Mouse (Mus musculus): ENCODE results near the gene Oxsm.

Oxsm gene

DNA sequence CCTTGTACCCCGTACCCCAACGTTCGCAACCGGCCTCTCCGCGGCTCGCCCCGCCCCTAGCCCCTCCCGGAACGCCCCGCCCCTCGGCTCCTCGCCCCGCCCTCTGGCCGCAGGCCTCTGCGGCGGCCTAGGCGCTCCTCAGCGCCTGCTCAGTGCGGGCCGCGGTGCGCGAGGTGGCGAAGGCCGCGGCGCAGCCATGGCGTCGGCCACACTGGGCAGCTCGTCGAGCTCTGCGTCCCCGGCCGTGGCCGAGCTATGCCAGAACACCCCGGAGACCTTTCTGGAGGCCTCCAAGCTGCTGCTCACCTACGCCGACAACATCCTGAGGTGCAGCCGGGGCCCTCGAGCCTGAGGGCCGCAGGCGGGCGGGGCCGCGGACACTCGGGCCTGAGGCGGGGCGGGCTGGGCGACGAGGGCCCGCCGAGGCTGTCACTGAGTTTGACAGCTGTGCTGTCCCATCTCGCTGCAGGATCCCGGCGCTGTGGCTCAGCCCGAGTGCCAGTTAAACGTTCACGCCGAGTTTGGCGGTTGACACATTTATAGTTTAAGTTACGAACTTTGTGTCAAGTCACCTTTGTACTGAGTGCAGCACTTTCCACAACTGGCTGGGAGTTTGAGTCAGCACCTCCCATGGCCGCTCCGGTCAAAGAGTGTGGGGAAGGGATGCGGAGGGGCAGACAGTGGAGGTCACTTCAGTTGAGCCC, at the start of gene Oxsm, which contains the start of gene Ngly1:
Oxsm (minus strand) TSS at position 638 of the 704 bp plus-strand sequence.
Ngly1 (plus strand) TSS at position 110 of the 704 bp plus-strand sequence.
- DNase-seq: peak; percentile 88 to 93

DNA sequence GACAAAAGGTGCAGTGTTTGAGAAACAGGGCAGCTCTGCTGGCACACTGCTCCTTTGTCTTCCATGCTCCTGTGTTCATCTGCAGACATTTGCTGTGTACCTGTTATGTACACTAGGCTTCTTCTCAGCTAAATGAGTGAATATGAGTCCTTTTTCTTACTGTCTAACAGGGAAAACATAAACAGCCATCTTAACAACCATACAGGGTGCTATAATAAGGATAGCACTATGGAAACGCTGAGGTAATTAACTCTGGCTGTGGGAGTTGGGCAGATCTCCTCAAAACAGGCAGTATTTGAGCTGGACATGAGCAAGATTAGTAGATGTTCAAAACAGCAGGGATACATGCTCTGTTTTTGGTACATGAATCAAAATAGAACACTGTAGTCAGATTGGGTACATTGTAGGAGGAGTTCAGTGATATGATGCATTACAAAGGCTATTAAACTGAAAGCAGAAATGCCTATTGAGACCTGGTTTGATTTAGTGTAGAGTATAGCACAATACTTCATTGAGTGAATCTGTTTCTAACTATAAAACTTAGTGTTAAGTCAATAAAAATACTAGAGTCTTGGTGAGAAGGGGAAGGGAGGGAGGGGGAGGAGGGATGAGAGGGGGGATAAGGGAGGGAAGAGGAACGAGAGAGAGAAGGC, 47.3 kb upstream of the Oxsm start:
- no peak for DNase-seq

DNA sequence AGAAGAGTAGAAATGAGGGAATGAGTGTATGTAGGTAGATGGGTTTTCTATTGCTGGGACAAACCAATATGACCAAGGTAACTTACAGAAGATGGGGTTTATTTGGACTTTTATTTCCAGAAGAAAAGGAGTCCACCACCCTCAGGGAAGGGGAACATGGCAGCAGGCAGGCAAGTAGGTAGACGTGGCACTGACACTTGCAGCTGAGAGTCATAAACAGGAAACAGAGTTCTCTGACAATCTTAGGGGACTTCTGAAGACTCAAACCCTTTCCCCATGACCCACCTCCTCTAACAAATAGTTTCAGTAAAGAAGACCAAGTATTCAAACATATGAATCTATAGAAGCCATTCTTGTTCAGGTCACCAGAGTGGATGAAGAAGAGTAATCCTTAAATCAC, 44.3 kb upstream of the Oxsm start:
- DNase-seq: no peak

DNA sequence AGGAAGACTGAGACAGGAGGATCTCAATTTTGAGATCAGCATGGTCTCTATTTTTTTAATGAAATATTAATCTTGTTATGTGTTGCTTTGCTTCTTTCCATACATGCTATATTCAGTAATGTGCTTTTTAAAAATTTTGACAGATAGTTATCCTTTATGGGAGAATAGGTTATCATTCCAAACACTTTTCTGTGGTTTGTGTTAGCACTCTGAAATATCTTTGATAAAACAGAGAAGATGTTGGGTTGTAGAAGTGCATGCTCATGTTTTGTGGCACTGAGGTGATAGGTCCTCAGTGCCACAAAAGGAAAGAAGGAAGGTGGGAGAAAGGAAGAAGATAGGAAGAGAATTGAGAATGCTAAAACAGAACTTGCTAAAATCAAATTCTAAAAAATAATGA, 43.4 kb upstream of the Oxsm start:
- DNase-seq: no peak

DNA sequence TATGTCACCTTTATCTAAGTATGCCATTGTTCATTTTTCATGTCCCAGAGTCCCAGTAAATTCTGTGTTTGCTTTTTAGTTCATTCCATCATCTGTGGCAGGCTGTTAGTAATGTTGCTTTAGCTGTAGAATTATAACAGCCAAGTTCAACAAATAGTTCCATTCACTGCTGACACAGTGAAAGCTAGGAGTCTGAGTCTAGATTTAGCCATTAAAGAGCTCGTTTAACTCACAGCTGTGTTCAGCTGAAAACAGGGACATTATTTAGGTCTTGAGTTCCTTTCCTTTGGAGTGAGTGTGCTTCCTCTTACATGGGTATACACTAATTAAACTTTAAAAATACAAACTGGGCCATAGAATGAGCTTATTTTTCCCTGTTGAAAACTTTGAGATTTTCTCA, 42.8 kb upstream of the Oxsm start:
- no peak for DNase-seq

DNA sequence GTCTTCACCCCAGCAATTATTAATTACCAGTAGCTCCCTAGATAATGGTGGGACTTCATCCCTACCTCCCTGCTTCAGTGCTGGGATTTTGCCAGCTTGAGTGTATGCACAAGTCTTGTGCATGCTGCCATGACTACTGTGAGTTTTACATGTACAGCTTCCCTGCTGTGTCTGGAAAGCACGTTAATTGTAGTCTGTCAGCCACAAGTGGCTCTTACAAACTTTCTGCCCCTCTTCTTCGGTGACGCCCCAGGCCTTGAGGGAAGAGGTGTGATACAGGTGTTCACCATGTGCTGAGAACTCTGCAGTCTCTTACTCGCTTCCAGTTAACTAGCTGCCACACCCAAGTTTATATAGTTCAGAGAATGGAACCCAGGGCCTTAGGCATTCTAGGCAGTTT, 34.4 kb upstream of the Oxsm start:
- no peak for DNase-seq

DNA sequence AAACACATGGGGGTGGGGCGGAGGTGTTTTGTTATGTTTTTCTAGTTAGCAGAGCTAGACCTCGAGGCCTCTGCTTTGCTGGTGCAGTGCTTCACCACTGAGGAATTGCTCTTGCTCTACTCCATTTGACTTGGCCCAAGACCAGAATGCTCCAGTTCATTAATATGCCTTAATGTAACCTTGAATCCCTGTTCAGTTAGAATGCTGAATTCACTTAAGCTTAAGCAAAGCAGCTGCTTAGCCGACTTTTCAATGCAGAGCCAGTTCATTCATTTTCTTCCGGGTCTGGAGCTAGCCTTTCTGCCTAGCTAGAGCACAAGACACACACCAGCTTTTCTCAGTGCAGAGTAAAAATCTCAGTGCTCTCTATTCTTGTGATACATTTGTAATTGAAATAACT, 29.6 kb upstream of the Oxsm start:
- peak in 1 of 2 experiments; percentile 52 for DNase-seq

DNA sequence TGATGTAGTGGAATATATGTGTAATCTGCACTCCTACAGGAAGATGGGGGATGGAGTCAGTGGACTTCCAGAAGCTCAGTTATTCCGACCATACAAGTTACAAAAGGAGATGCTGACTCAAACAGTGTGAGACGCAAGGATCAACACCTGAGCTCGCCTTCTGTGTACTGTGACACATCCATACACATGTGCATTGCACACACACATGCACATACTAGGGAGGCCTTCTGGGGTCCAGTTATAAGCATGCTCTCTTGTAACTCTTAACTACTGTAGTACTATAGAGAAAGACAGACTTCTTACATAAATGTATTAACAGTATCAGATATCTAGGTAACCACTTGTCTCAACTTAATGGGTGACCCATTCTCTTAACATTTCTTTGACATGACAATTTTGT, 24.1 kb upstream of the Oxsm start:
- no peak for DNase-seq

DNA sequence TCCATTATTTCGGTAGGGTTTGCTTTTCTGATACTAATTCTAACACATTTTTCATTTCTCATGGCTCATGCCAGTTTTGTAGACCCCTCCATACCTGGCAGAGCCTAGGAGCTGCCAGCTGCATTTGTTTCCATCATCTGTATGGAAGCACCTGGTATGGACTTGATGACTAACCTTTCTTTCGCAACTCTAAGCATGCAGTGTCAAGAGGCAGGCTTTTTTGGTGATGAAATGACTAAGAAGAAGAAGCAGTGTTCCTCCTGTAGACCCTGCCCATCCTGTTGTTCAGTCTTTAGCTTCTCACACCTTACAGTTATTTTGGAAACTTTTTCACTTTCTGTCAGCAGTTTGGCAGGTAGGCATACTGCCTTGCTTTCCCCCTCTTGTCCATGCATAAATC, 20.2 kb upstream of the Oxsm start:
- no peak for DNase-seq

DNA sequence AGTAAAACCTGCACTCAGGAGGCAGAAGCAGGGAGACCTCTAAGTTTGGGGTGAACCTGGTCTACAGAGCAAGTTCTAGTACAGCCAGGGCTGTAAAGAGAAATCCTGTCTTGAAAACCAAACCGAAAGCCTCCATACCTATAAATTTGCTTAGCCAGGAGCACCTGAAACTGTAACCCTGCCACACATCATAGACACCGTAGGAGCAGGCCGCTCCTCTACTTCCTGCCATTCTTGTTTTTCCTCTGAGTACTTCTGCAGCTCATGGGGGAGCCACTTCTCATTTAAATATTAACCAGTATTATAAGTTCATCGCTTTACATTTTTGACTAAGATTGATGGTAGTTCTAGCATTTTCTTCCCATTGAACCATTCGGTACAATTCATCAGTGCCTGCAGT, 17.4 kb upstream of the Oxsm start:
- DNase-seq: no peak

DNA sequence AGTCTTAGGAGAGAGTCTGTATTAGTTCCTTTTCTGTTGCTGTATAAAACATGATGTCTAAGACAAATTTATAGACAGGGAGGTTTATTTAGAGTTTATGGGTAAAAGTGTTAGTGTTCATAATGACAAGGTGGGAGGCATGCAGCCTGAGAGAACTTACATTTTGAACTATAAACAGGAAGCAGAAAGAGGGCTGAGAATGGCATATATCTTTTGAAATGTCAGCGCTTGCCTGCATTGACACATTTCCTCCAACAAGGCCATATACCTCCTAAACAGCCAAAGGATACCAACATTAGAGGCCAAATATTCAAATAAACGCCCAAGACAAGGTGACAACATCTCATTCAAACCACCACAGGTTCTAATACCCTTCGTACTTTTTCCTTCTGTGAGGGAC, 12.3 kb upstream of the Oxsm start:
- no peak for DNase-seq

DNA sequence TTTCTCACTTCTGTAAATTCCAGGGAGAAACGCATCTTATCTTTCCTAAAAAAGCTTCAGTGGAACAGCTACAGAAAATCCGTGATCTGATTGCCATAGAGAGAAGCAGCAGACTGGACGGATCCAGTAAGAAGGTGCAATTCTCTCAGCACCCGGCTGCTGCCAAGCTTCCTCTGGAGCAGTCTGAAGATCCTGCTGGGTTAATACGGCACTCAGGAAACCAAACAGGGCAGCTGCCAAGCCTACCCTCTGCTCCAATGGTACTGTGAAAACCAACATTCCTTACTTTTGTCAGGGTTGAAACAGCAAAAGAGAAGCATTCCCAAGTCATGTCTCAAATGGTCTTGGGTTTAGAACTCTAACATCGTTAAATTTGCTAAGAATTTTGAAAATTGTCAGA, 10.9 kb upstream of the Oxsm start:
- DNase-seq: no peak

DNA sequence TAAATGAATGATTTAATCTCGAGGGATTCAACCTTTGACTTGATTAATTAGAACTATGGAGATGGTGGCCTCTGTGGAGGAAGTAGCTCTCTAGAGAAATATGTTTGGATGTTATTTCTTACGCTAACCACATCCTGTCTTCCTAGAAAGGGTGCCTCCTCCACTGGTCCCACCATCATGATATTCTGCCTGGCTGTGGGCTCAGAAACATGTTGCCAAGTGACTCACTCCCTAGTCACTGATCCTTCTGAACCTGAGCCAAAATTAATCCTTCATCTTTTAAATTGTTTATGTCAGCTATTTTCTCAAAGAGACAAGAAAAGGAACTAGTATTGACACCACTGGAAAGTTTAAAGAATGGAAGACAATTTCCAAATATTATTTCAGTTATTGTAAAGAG, 6.6 kb upstream of the Oxsm start:
- no peak for DNase-seq

DNA sequence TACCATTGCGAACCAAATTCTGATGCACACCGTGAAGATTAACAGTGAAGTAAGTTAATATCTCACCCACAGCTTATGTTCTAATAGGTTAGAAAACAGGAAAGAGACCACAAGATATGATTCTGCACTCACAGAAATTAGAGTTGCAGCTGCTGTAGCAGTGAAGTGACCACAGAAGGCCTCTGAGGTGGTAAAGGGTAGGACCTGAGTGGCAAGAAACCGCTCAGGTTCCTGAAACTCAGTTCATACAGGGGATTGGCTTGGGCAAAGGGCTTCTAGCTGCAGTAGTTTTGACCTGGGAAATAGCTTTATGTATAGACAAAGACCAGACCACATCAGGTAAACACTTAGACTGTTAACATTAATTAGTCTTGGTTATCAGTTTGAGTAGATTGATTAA, 6.1 kb upstream of the Oxsm start:
- DNase-seq: no peak

DNA sequence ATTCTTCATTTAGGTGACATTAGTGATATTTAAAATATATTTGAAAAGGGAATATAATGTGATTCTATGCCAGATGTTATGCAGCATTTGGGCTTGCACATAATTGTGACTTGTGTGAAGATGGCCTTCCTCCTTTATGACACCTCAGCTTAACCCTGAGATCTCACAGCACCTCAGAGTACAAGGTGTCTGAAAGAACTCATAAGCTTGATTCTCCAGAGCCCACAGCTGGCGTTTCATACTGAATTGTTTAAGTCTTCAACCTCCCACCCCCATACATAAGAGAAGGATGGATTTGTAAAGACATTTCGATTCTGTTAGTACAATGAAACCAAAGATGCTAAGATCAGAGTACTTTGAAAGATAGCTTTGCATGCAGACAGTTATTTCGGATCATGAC, 491 bp upstream of the Oxsm start:
- DNase-seq: no peak

DNA sequence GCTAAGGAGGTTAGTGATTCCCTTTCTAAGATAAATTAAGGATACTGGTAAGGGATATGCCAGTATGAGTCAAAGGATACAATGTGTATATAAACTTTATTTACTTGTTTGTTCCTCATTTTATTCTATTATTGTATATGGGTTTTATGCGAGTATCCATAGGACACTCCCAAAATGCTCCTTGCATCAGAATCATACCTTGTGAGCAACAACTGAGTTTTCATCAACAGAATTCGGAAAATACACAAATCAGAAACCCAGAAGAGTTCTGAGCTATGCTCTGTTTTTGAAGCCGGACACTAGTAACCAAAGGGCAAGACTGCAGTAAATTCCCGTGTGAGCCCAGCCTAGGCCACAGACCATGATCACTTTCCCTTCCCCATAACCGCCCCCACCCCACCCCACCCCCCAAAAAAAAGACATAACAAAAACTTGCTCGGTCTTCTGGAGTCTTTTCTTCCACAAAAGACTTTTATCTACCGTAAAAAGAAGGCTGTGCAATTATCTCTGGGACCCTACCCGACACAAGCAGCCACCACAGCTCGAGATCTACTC, 928 bp downstream of the Oxsm start:
- DNase-seq: no peak

DNA sequence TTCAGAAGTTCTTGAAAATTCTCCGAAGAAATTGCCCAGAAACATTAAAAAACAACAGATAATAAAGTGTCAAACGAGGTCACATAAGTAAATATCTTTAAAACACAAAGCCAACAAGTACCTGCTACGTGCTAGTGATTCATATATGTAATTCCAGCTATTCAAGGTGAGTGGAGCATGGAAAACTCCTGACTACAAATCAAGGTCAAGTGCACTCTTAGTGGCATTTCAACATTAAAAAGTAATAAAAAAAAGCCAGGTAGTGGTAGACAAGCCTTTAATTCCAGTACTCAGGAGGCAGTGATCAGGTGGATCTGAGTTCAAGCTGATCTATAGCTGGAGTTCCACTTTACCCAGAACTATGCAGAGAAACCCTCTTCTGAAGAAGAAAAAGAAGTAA, 1.5 kb downstream of the Oxsm start:
- DNase-seq: no peak

DNA sequence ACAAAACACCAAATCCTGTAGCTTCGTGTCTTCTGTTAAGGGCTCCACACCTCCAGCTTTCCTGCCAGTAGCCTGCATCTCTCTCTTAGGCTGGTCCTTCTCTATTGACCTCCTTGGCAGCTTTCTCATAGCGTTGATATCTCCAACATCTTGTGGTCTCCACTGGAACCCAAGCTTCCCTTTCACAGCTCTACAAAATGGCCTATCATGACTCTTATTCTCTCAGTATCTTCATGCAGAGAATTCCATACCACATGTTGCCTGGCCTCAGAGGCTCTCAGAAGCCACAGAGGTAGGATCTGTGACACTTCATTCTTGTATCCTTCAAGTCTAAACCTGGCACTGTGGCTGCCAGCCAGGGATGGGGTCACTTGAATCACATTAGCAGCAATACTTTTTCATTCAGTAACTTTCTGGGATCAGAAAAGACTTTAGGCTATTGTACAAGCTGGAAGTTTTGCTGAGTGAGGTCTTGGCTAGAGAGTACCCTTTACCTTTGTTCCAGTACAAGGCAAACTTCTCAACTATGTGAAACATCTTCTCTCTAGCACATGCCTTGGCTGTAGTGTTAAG, 3.2 kb downstream of the Oxsm start:
- DNase-seq: peak; percentile 42 to 50

DNA sequence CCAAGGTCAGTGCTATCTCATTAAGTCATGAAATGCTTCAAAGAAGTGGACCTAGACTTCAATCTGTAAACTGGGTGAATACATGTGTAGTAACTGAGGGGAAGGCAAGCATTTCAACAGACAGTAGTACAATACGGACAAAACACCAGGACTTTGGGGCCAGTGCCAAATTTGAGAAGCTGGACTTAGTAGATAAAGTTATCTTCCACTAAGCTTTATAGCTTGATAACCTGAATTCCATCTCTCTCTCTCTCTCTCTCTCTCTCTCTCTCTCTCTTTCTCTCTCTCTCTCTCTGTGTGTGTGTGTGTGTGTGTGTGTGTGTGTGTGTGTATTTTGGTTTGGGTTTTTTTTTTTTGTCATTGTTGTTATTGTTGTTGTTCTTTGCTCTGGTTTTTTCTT, 4.5 kb downstream of the Oxsm start:
- no peak for DNase-seq

DNA sequence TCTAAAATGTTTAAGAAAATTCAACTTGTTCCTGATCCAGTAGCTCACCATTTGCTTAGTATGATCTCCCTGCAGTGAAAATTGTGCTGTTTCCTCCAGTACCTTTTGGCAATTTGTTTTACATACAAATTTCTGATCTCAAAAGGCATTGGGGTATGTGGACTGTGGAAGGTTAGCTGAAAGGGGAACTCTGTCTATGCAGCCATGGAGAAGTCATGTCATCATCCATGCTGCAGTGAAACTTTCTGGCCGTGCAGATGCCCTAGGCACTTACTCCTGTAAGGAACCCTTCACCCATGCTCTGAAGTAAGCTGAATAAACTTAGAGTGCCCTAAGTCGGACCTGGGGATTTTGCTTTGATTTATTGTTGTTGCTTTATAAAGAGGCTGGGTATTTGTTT, 5.2 kb downstream of the Oxsm start:
- DNase-seq: no peak

DNA sequence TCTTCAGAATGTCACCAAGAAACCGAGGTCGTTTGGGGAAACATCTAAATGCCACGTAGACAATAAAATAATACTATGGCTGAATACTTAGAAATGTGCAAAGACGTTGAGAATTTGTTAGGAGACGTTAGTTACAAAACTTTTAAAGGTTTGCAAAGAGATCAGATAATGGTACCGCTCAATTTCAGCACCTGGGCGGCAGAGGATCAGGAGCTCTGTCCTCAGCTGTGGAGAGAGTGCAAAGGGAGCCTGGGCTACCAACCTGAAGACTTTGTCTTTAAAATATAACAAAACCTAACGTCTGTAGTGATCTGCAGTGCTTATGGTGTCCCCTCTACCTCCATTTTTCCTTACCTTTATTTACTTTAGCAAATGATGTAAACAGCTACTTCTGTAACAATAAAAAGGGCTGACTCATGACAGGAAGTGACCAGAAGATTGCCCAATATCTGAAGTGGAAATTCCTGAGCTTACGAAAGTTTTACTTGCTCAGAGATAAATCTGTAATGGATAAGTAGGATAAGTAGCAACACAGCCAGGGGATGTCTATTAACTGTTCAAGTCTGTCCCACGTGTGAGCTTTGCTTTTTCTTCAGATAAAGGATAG, 5.9 kb downstream of the Oxsm start:
- DNase-seq: peak; percentile 19 to 40

DNA sequence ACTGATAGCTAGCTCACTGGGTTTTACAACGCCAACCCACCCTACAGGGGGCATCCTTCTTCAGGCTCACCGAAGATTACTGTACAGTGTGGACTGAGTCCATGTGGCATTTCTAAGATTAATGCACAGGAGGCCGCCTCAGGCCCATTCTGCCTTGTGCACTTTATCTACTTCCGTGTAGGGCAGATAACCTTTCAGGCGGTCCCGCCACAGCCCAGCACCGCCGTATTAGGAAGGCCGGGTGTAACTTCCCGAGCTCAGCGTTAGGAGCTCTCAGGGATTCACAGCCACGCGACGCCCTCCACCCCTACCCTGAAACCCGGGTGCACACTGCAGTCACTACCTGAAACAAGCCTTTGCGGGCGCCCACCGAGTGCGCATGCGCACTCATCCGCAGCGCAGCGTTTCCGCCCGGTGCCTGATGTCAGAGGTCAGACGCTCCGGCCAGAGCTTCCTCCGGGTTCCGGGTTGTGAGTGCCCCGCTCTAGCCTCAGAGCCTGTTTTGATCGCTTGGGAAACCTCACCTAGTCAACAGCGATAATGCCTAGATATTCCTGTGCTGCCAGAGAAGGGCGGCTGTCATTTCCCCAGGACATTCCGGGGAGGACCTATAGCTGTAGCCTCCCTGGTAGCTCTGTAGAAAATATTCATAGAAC, 6.5 kb downstream of the Oxsm start:
- DNase-seq: peak; percentile 90 to 94

DNA sequence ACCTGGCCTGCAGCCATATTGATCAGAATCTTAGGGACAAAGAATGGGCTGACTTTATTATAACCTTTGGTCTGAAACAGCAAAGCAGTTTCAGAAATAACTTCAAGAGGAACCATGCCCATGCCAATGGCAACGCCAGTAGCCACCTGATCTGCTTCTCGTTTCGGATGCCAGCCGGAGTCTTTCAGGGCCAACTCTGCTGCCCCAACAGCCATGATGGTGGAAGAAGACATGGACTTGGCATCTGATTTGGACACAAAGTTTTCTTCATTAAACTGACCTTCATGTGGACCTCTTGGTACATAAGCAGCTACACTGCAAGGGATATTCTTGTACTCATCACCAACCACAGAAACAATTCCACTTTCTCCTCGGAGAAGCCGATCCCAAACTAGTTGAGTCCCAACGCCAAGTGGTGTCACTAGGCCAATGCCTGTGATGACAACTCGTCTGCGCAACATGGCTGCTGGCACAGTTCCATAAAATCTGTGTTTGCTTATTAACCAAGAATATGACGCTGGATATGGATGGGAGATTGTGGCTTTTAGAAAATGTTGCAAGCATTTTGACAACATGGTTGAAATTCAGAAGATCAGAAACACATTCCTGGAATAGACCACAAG, 7.3 kb downstream of the Oxsm start:
- no peak for DNase-seq
